Mouse (Mus musculus) CH12.LX (cell line): ENCODE results near the gene Pigk. TPM values are rescaled to one million over a fixed set of nuclear protein-coding genes. Genes with fewer than 3 reads are reported as not detected.

ENCODE experiments used
- DNase-seq: peaks from one replicate; pipeline ENCODE4 v3.0.0-alpha.2; 2013; ENCODE audit errors: extremely low read depth
- H3K27ac ChIP-seq: 2 replicates; pipeline ENCODE4 v1.5.1; 2012; ENCODE audit warnings: low read depth, mild to moderate bottlenecking, control low read depth, moderate library complexity; ENCODE audit not compliant: insufficient read depth
- H3K27me3 ChIP-seq: replicated peaks from 2 replicates; pipeline ENCODE3; 2012; ENCODE audit warnings: inconsistent platforms
- H3K36me3 ChIP-seq, 2 experiments: replicated peaks in 1 of 2; 2 replicates each; pipeline versions ENCODE3 to v1.6.1; 2012; ENCODE audit warnings: inconsistent platforms in 1 of 2, low read length in 1 of 2, mild to moderate bottlenecking in 1 of 2, mixed read lengths in 1 of 2, moderate library complexity in 1 of 2; ENCODE audit not compliant: control insufficient read depth in 1 of 2, insufficient read depth in 1 of 2
- H3K4me1 ChIP-seq, 2 experiments: 2 replicates each; pipeline ENCODE4 v1.6.1; 2012; ENCODE audit warnings: inconsistent platforms in 1 of 2, moderate library complexity in 1 of 2; ENCODE audit not compliant: insufficient read depth in 2 of 2, control insufficient read depth in 1 of 2
- H3K4me2 ChIP-seq: 2 replicates; pipeline ENCODE4 v1.6.1; 2012; ENCODE audit warnings: low read depth, mild to moderate bottlenecking, control low read depth; ENCODE audit not compliant: poor library complexity, insufficient read depth, severe bottlenecking
- H3K4me3 ChIP-seq, 3 experiments: fragments of 150-350 bp in 1 of 3; sonication (generic) in 1 of 3; replicated peaks in 1 of 3; 2 replicates each; pipeline versions ENCODE3 to v1.5.1; 2011 to 2012; ENCODE audit warnings: low read depth in 2 of 3, low read length in 2 of 3, mild to moderate bottlenecking in 2 of 3, moderate library complexity in 2 of 3, control low read depth in 1 of 3, improper control_type of control experiment in 1 of 3, inconsistent platforms in 1 of 3, mixed read lengths in 1 of 3; ENCODE audit not compliant: poor library complexity in 1 of 3
- H3K79me2 ChIP-seq: replicated peaks from 2 replicates; pipeline ENCODE4 v1.6.1; 2012; ENCODE audit warnings: mild to moderate bottlenecking, moderate library complexity; ENCODE audit not compliant: control insufficient read depth, poor library complexity, insufficient read depth, severe bottlenecking; ENCODE audit errors: extremely low read depth
- H3K9ac ChIP-seq: 2 replicates; pipeline ENCODE4 v1.6.1; 2012; ENCODE audit warnings: low read depth, mild to moderate bottlenecking, control low read depth, moderate library complexity; ENCODE audit not compliant: insufficient read depth
- H3K9me3 ChIP-seq: replicated peaks from 2 replicates; pipeline ENCODE3; 2012; ENCODE audit warnings: low read length, inconsistent platforms, mixed read lengths
- BHLHE40 ChIP-seq: IDR thresholded peaks from 2 replicates; pipeline ENCODE4 v1.6.1; 2011; ENCODE audit warnings: mild to moderate bottlenecking, low read depth, low read length, improper control_type of control experiment
- CHD1 ChIP-seq: IDR thresholded peaks from 2 replicates; pipeline ENCODE4 v1.6.1; 2012; ENCODE audit warnings: low read depth, low read length, improper control_type of control experiment, inconsistent platforms
- CHD2 ChIP-seq: IDR thresholded peaks from 2 replicates; pipeline ENCODE4 v1.6.1; 2011; ENCODE audit warnings: low read length, improper control_type of control experiment
- ETS1 ChIP-seq: conservative IDR thresholded peaks from 2 replicates; pipeline ENCODE4 v1.6.1; 2012; ENCODE audit warnings: low read depth, mild to moderate bottlenecking, inconsistent platforms, low read length, improper control_type of control experiment, moderate library complexity
- GABPA ChIP-seq: IDR thresholded peaks from 2 replicates; pipeline ENCODE4 v1.6.1; 2012; ENCODE audit warnings: low read depth, low read length, improper control_type of control experiment, inconsistent platforms; ENCODE audit not compliant: insufficient replicate concordance
- HCFC1 ChIP-seq: IDR thresholded peaks from 2 replicates; pipeline ENCODE4 v1.6.1; 2012; ENCODE audit warnings: low read depth, mild to moderate bottlenecking, inconsistent platforms, low read length, improper control_type of control experiment
- IRF4 ChIP-seq: IDR thresholded peaks from 2 replicates; pipeline ENCODE4 v1.6.1; 2014; ENCODE audit warnings: low read depth, mild to moderate bottlenecking, inconsistent platforms, low read length, improper control_type of control experiment
- JUN ChIP-seq: IDR thresholded peaks from 2 replicates; pipeline ENCODE4 v1.6.1; 2011; ENCODE audit warnings: low read depth, mild to moderate bottlenecking, low read length, improper control_type of control experiment, moderate library complexity; ENCODE audit not compliant: insufficient read depth
- JUND ChIP-seq: conservative IDR thresholded peaks from 2 replicates; pipeline ENCODE4 v1.6.1; 2011; ENCODE audit warnings: low read depth, low read length, improper control_type of control experiment
- MAFK ChIP-seq: IDR thresholded peaks from 2 replicates; pipeline ENCODE4 v1.6.1; 2011; ENCODE audit warnings: low read length, improper control_type of control experiment; ENCODE audit not compliant: insufficient replicate concordance
- NRF1 ChIP-seq: IDR thresholded peaks from 2 replicates; pipeline ENCODE4 v1.6.1; 2014; ENCODE audit warnings: low read depth, mild to moderate bottlenecking, inconsistent platforms, low read length, improper control_type of control experiment, moderate library complexity
- RAD21 ChIP-seq: IDR thresholded peaks from 2 replicates; pipeline ENCODE4 v1.6.1; 2011; ENCODE audit warnings: low read depth, mild to moderate bottlenecking, low read length, improper control_type of control experiment, moderate library complexity
- TBP ChIP-seq: conservative IDR thresholded peaks from 2 replicates; pipeline ENCODE4 v1.6.1; 2011; ENCODE audit warnings: low read depth, low read length, improper control_type of control experiment
- UBTF ChIP-seq: IDR thresholded peaks from 2 replicates; pipeline ENCODE4 v1.6.1; 2012; ENCODE audit warnings: low read depth, mild to moderate bottlenecking, inconsistent platforms, low read length, improper control_type of control experiment, moderate library complexity
- ZKSCAN1 ChIP-seq: IDR thresholded peaks from 2 replicates; pipeline ENCODE4 v1.6.1; 2012; ENCODE audit warnings: low read depth, inconsistent platforms, low read length, improper control_type of control experiment, borderline replicate concordance
- ZMIZ1 ChIP-seq: IDR thresholded peaks from 2 replicates; pipeline ENCODE4 v1.6.1; 2012; ENCODE audit warnings: low read depth, mild to moderate bottlenecking, inconsistent platforms, low read length, improper control_type of control experiment
- ZNF384 ChIP-seq: IDR thresholded peaks from 2 replicates; pipeline ENCODE4 v1.6.1; 2012; ENCODE audit warnings: low read depth, low read length, improper control_type of control experiment, inconsistent platforms
- dilution Hi-C: fragments of 300-500 bp; cut with MboI; formaldehyde crosslinking; loops from 2 replicates; pipeline ENCODE4 v1.14.3; 2020; ENCODE audit warnings: low sequenced_read_pairs; ENCODE audit not compliant: extremely low pct_unique_long_range_greater_than_20kb, extremely low pct_ligation_motif_present
- in situ Hi-C: fragments of 300-500 bp; cut with MboI; formaldehyde crosslinking; loops from 3 replicates; pipeline ENCODE4 v1.14.3; 2019; ENCODE audit warnings: low sequenced_read_pairs, low pct_ligation_motif_present, low pct_unique_long_range_greater_than_20kb, mixed read lengths
- polyA plus RNA-seq: library from polyadenylated mRNA; unstranded; fragments of >175 nt; gene quantifications from 2 replicates; pipeline ENCODE4 v1.2.1, GENCODE M21; 2012; ENCODE audit warnings: low read depth; ENCODE audit not compliant: insufficient read length
- total RNA-seq, 2 experiments: library from RNA; depleted of rRNA; stranded (reverse); fragments of 300-350 nt in 1 of 2; fragments of >200 nt in 1 of 2; gene quantifications; 2 replicates each; pipeline ENCODE4 v1.2.3; 2012 to 2014

Gene Pigk
- total and polyA plus RNA-seq, 3 experiments: 56.4 to 79.3 (median 67.5) TPM

- H3K9me3 ChIP-seq: no peaks in the 10 kb centered on the region
- dilution Hi-C loops: loop anchor here (10.0 kb wide), 1 partner anchor 57 kb away; no protein-coding TSS in a partner anchor
- H3K9ac ChIP-seq: no peak overlapping the region
- no peaks in the 10 kb centered on the region for H3K36me3 ChIP-seq
- in situ Hi-C loops: no loop called here
- no peak overlapping the region for H3K27ac ChIP-seq
- no peak overlapping the region for H3K4me3 ChIP-seq
- no peak for DNase-seq
- no peaks in the 10 kb centered on the region for H3K79me2 ChIP-seq
- no peak overlapping the region for H3K4me2 ChIP-seq
- H3K4me1 ChIP-seq: peaks cover 0 to 3% of the 10 kb centered on the region in 2 experiments; a peak in 1 of 4 replicates
- TF ChIP-seq UBTF (no peak), NRF1 (no peak), JUND (no peak)
- H3K27me3 ChIP-seq: no peaks in the 10 kb centered on the region
Observed at GRCm38 (mm10) chr3:152941671-152942070, 227.8 kb downstream of the Pigk start.

DNA sequence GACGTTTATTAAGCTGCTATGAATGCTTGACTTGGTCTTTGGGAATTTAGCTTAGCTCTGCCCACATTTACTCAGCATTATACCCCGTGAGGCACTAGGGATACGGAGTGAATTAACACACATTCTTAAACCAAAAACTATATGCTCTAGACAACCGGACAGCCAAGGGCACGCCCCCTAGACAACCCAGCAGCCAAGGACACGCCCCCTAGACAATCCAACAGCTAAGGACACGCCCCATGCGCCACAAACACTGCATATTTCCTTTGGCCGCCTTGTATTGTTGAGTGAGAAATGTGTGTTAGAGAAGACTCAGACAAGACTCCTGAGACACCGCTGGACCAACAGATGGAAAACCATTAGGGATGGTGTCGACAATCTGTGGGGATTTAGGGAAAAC lies 229.1 kb downstream of the Pigk start:
- H3K36me3 ChIP-seq: no peaks in the 10 kb centered on the region
- no peaks in the 10 kb centered on the region for H3K27me3 ChIP-seq
- H3K4me2 ChIP-seq: no peak overlapping the region
- DNase-seq: no peak
- dilution Hi-C loops (loop anchor here (10.0 kb wide), 1 partner anchor 58 kb away; no protein-coding TSS in a partner anchor), in situ Hi-C loops (no loop called here)
- no peak for TF ChIP-seq ZKSCAN1
- no peak for TF ChIP-seq JUN
- no peak for TF ChIP-seq ETS1
- TF ChIP-seq TBP: no peak
- no peak for TF ChIP-seq HCFC1
- TF ChIP-seq GABPA: no peak
- TF ChIP-seq MAFK: no peak
- no peak for TF ChIP-seq CHD2
- TF ChIP-seq BHLHE40: no peak
- no peak for TF ChIP-seq ZNF384
- no peak for TF ChIP-seq IRF4
- no peak for TF ChIP-seq ZMIZ1
- TF ChIP-seq RAD21: no peak
- no peak for TF ChIP-seq CHD1
- H3K9ac ChIP-seq: no peak overlapping the region
- H3K27ac ChIP-seq: no peak overlapping the region
- H3K4me3 ChIP-seq: no peak overlapping the region
- H3K79me2 ChIP-seq: no peaks in the 10 kb centered on the region
- H3K9me3 ChIP-seq: no peaks in the 10 kb centered on the region
- peaks cover 0 to 3% of the 10 kb centered on the region in 2 experiments; a peak in 1 of 4 replicates for H3K4me1 ChIP-seq
